Mouse (Mus musculus) neural tube, postnatal 0 days (tissue): ENCODE results near the gene Zfp51. TPM values are rescaled to one million over a fixed set of nuclear protein-coding genes. Genes with fewer than 3 reads are reported as not detected.

ENCODE experiments used
- polyA plus RNA-seq: library from polyadenylated mRNA; unstranded; fragments of >200 nt; fragmentation: Nextera tagmentation; extraction: Ambion mirVana; gene quantifications from 2 replicates; pipeline ENCODE4 v1.2.1, GENCODE M21; 2015

The Zfp51 gene
- 7.6 and 8.1 TPM in 2 replicates for polyA plus RNA-seq

GRCm38 (mm10) chr17:21450138-21450704, at the start of gene Zfp51:
TSS of gene Zfp51 (plus strand) at chr17:21450374.

GRCm38 (mm10) chr17:21422664-21423599, 27.2 kb upstream of the Zfp51 start, which contains the start of gene Zfp54:
TSS of gene Zfp54 (plus strand) at chr17:21423227.

GRCm38 (mm10) chr17:21488760-21489499, 38.8 kb downstream of the Zfp51 start, which contains the start of gene Zfp53:
TSS of gene Zfp53 (plus strand) at chr17:21488998.

Other genes with a start within 250 kb of the Zfp51 start
- not detected in 2 replicates for gene Vmn1r234, start 224.3 kb upstream of the Zfp51 start, polyA plus RNA-seq
- gene Vmn1r235, start 194.0 kb upstream of the Zfp51 start, polyA plus RNA-seq = not detected in 2 replicates
- not detected in 2 replicates for gene Vmn1r236, start 167.4 kb upstream of the Zfp51 start, polyA plus RNA-seq
- not detected in 2 replicates for gene Vmn1r237, start 138.5 kb upstream of the Zfp51 start, polyA plus RNA-seq
- gene Zfp677, start 66.6 kb upstream of the Zfp51 start, polyA plus RNA-seq = 3.5 and 4.1 TPM in 2 replicates
- 3.2 and 3.6 TPM in 2 replicates for gene Zfp54, start 27.1 kb upstream of the Zfp51 start, polyA plus RNA-seq
- gene Zfp53, start 38.6 kb downstream of the Zfp51 start, polyA plus RNA-seq = 8.6 TPM in 2 replicates
- gene Zfp52, start 85.2 kb downstream of the Zfp51 start, polyA plus RNA-seq = 2.8 TPM in 2 replicates
- gene Zfp948, start 116.6 kb downstream of the Zfp51 start, polyA plus RNA-seq = 13.4 and 13.5 TPM in 2 replicates
- gene Zfp983, start 200.2 kb downstream of the Zfp51 start, polyA plus RNA-seq = 5.3 and 7.3 TPM in 2 replicates
- gene Gm10226, start 241.5 kb downstream of the Zfp51 start, polyA plus RNA-seq = 5.9 and 11.5 TPM in 2 replicates